Mouse (Mus musculus) testis, adult 2 months (tissue): ENCODE data around the gene 4930402K13Rik. TPM values are rescaled to one million over a fixed set of nuclear protein-coding genes. Genes with fewer than 3 reads are reported as not detected.
"Not testable (repeated sequence)": the region's sequence is repeated elsewhere in the genome, so short reads cannot be mapped to it uniquely, and the experiment has no call there.

ENCODE experiments used
- H3K27ac ChIP-seq: fragments of 200-500 bp; 2 replicates; pipeline ENCODE4 v1.5.1; 2012; ENCODE audit warnings: low read depth, low read length; ENCODE audit not compliant: control insufficient read depth, insufficient read depth
- H3K27me3 ChIP-seq: fragments of 200-500 bp; 2 replicates; pipeline ENCODE4 v1.6.1; 2012; ENCODE audit warnings: mild to moderate bottlenecking, low read length, moderate library complexity; ENCODE audit not compliant: control insufficient read depth, insufficient read depth
- H3K36me3 ChIP-seq: fragments of 200-500 bp; 2 replicates; pipeline ENCODE4 v1.6.1; 2012; ENCODE audit warnings: mild to moderate bottlenecking, low read length; ENCODE audit not compliant: control insufficient read depth, insufficient read depth
- H3K4me1 ChIP-seq: fragments of 200-500 bp; 2 replicates; pipeline ENCODE4 v1.6.1; 2012; ENCODE audit warnings: low read length; ENCODE audit not compliant: control insufficient read depth, insufficient read depth
- H3K4me3 ChIP-seq: fragments of 200-500 bp; 2 replicates; pipeline ENCODE4 v1.5.1; 2012; ENCODE audit warnings: low read depth, mild to moderate bottlenecking, low read length, moderate library complexity, mixed read lengths; ENCODE audit not compliant: control insufficient read depth
- CTCF ChIP-seq: fragments of 200-500 bp; IDR thresholded peaks from 2 replicates; pipeline ENCODE4 v1.5.1; 2012; ENCODE audit warnings: low read depth, mild to moderate bottlenecking, inconsistent platforms, low read length, moderate library complexity; ENCODE audit not compliant: control insufficient read depth, insufficient read depth, insufficient replicate concordance
- POLR2A ChIP-seq: fragments of 200-500 bp; IDR thresholded peaks from 2 replicates; pipeline ENCODE4 v1.6.1; 2012; ENCODE audit warnings: low read depth, mild to moderate bottlenecking, inconsistent platforms, low read length, moderate library complexity; ENCODE audit not compliant: control insufficient read depth
- polyA plus RNA-seq: library from polyadenylated mRNA; depleted of rRNA; stranded (reverse); fragments of >200 nt; gene quantifications from 2 replicates; pipeline ENCODE4 v1.2.3, GENCODE M21; 2012; rRNA removed

The 4930402K13Rik gene
- 4.0 and 6.2 TPM in 2 replicates for polyA plus RNA-seq

DNA sequence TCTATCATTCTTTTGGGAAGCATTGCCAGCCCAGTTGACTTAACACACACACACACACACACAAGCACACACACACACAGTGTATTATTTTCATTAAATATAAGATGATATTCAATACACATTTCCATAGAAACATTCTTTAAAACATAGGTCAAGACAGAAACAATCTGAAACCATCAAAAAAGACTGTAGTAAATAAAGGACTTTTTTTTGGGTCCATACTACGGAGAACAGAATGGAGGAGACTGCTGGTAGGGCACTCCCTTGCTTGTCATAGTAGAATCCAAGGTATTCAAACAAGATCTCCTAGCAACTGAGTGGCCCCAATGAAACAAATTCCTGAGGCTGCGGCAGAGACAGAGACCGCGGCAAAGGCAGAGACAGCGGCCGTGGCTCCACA is at the start of gene 4930402K13Rik:
Gene 4930402K13Rik, plus strand, starts transcription at position 301 of the 400 bp plus-strand sequence.
- TF ChIP-seq CTCF (no peak), POLR2A (no peak)
- Histone ChIP-seq H3K4me3 (peak within 1 kb of the TSS; percentile 51), H3K27me3 (no peaks in the 10 kb centered on the region), H3K36me3 (no peaks in the 10 kb centered on the region), H3K4me1 (no peaks in the 10 kb centered on the region), H3K27ac (peak within 1 kb of the TSS; percentile 14; the same call in 1 of the 2 replicates)

DNA sequence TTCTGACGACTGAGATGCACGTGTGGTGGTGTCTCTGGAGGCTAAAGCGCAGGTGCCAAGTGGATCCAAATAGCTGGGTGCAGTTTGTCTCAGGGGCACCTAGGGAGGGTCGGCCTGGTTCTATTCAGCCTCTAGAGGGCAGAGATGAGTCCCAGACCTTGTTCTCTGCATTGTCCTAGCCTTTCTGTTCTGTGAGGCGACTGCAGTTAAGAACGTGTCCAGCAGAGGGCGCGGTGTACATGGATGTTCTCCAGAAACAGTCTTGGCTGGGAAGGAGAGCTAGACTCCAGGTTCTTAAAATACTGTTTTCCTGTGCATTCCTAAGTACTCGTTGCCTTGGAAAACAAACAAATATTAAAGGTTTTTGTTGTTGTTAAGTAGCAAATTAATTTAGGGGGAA is 43.4 kb upstream of the 4930402K13Rik start:
- not testable (repeated sequence) for H3K4me3 ChIP-seq, H3K4me1 ChIP-seq, H3K27ac ChIP-seq, H3K36me3 ChIP-seq, H3K27me3 ChIP-seq
- peak; percentile 16; the same call in 1 of the 2 replicates for TF ChIP-seq CTCF

DNA sequence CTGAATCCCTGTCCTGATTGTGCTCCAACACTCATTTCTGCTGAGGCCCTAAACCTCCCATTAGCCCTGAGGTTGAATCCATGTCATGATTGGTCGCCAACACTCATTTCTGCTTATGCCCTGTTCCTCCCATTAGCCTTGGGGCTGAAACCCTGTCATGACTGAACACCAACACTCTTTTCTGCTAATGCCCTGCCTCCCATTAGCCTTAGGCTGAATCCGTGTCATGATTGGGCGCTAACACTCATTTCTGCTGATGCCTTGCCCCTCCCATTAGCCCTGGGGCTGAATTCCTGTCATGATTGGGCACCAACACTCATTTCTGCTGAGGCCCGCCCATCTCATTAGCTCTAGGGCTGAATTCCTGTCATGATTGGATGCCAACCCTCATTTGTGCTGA is 42.3 kb upstream of the 4930402K13Rik start:
- Histone ChIP-seq H3K27me3 (no peaks in the 10 kb centered on the region), H3K27ac (no peak overlapping the region), H3K4me3 (no peak overlapping the region), H3K4me1 (no peaks in the 10 kb centered on the region), H3K36me3 (no peaks in the 10 kb centered on the region)
- TF ChIP-seq POLR2A = no peak
- TF ChIP-seq CTCF = no peak

DNA sequence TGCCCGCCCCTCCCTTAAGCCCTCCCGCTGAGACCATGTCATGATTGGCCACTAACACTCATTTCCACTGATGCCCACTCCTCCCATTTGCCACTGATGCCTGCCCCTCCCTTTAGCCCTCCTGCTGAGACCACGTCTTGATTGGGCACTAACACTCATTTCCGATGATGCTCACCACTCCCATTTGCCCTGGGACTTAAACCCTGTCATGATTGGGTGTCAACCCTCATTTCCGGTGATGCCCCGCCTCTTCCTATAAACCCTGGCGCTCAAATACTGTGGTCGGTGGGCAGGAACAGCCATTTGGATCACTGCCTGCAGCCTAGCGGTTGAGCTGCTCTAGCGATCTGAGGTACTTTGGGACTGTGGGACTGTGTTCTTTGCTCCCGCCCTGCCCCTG is 41.6 kb upstream of the 4930402K13Rik start, which contains the start of gene Fthl17f:
Gene Fthl17f, plus strand, starts transcription at position 301 of the 400 bp plus-strand sequence.
- H3K4me3 ChIP-seq = peak within 1 kb of the TSS; percentile 6; the same call in 1 of the 2 replicates
- H3K4me1 ChIP-seq, H3K27me3 ChIP-seq, H3K36me3 ChIP-seq, H3K27ac ChIP-seq: not testable (repeated sequence)

DNA sequence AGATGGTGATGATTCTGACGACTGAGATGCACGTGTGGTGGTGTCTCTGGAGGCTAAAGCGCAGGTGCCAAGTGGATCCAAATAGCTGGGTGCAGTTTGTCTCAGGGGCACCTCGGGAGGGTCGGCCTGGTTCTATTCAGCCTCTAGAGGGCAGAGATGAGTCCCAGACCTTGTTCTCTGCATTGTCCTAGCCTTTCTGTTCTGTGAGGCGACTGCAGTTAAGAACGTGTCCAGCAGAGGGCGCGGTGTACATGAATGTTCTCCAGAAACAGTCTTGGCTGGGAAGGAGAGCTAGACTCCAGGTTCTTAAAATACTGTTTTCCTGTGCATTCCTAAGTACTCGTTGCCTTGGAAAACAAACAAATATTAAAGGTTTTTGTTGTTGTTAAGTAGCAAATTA is 26.7 kb upstream of the 4930402K13Rik start:
- not testable (repeated sequence) for H3K27me3 ChIP-seq, H3K27ac ChIP-seq, H3K4me3 ChIP-seq, H3K4me1 ChIP-seq, H3K36me3 ChIP-seq

DNA sequence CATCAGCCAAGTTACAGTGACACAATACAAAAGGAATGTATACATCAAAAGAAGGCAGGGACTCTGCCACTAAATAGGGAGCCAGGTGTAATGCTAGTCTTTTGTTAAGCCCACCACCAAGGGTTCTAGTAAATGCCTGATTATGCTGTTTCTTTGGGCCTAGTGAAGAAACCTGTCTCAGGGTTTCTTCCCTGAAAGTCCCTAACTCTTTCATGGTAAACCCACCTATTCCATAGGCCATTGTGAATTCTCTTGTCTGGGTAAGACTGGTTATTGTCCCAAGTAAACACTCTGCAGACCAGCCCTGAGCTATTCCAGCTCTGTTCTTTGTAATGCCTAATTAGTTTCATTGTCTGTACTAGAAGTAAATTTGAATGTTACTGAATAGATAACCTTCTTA is 9.3 kb upstream of the 4930402K13Rik start:
- not testable (repeated sequence) for H3K36me3 ChIP-seq, H3K4me3 ChIP-seq, H3K27me3 ChIP-seq, H3K4me1 ChIP-seq, H3K27ac ChIP-seq

DNA sequence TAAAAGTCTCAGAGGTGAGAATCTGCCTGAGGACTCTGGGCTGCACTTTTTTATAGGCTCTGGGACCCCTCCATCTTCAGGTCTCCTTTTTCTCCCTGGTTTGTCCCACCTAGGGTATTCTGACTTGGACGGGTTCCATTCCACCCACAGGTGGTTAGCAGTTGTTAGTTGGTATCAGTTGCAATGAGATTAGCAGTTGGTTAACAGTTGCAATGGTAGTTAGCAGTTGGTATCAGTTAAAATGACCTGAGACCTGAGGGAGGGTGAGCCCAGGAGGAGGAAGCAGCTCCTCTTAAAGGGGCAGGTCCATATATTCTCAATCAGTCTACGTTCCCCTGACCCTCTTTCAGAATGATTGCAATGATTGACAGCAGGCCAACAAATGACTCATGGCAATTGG is 6.0 kb downstream of the 4930402K13Rik start:
- no peaks in the 10 kb centered on the region for H3K27me3 ChIP-seq
- H3K27ac ChIP-seq = peak overlapping the region; percentile 67
- H3K4me3 ChIP-seq = no peak overlapping the region
- H3K36me3 ChIP-seq = no peaks in the 10 kb centered on the region
- no peaks in the 10 kb centered on the region for H3K4me1 ChIP-seq
- TF ChIP-seq POLR2A (no peak), CTCF (no peak)

DNA sequence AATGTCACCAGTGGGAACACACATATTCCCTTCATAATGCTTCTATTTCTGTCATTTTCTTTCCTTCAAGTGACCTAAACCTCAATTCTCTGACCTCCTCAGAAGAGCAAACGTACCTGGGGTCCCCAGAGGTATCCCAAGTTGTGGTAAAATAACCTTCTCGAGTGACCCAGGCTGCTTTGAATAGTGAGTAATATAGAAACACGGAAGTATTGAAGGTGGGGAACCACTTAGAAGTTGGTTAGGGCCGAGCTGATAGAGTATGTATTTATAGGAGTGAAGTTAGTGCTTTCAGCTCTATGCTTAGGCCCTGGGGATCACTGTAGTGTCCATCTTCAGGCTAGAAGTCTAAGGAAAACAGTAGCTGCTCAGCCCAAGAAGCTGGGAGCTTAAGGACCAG is 20.6 kb downstream of the 4930402K13Rik start:
- no peak overlapping the region for H3K27ac ChIP-seq
- no peak overlapping the region for H3K4me3 ChIP-seq
- peaks cover 5% of the 10 kb centered on the region for H3K4me1 ChIP-seq
- no peaks in the 10 kb centered on the region for H3K27me3 ChIP-seq
- H3K36me3 ChIP-seq = no peaks in the 10 kb centered on the region
- TF ChIP-seq POLR2A (no peak), CTCF (no peak)
